10 mouse cellular contexts compared by ENCODE assay signal in genomic region chr11:60254308-60254707, GRCm38 (mm10). TPM values are rescaled to one million over a fixed set of nuclear protein-coding genes. Genes with fewer than 3 reads are reported as not detected.
DNase-seq lines count a peak whose midpoint lies in the region; ATAC-seq lines count a peak whose summit lies in the region.
"Had no signal": no experiment of that assay in that cellular context is flagged by ENCODE, and none has a peak within 500 bp of the region (broad histone marks: within the 10 kb centered on the region; RNA-seq: fewer than 3 reads in every experiment).

No protein-coding gene starts in this region.

- no peak overlapping the region for H3K4me3 ChIP-seq in heart, embryonic 10.5 days
- no peak overlapping the region for H3K4me3 ChIP-seq in neural tube, embryonic 15.5 days (replicated peaks)
- H3K4me3 ChIP-seq in limb, embryonic 10.5 days, result no peak overlapping the region

- H3K4me2 ChIP-seq in neural tube, embryonic 15.5 days, result no peak overlapping the region
- H3K4me2 ChIP-seq: liver, embryonic 11.5 days had no signal

- 62% methylated on average over 5 of the region's 5 CpGs for WGBS in heart, embryonic 10.5 days
- 75% methylated on average over 5 of the region's 5 CpGs for WGBS in neural tube, embryonic 15.5 days
- 91% methylated on average over 5 of the region's 5 CpGs for WGBS in limb, embryonic 10.5 days

- H3K36me3 ChIP-seq in heart, embryonic 10.5 days, result peaks cover 15% of the 10 kb centered on the region; the same call in 1 of the 2 replicates
- H3K36me3 ChIP-seq in neural tube, embryonic 15.5 days, result peaks cover 21% of the 10 kb centered on the region
- 0 out of 2 replicates have a peak, but pooled peaks cover 3% of the 10 kb centered on the region for H3K36me3 ChIP-seq in limb, embryonic 10.5 days

- no peak overlapping the region for H3K27ac ChIP-seq in heart, embryonic 10.5 days
- H3K27ac ChIP-seq in neural tube, embryonic 15.5 days (replicated peaks), result 0 out of 2 replicates have a peak overlapping the region, but pooled peaks have one; percentile 18
- no peak overlapping the region for H3K27ac ChIP-seq in limb, embryonic 10.5 days

- no peak overlapping the region for H3K9ac ChIP-seq in neural tube, embryonic 15.5 days (replicated peaks)

- no peaks in the 10 kb centered on the region for H3K27me3 ChIP-seq in heart, embryonic 10.5 days (ENCODE audit: insufficient read depth, poor library complexity, severe bottlenecking)
- H3K27me3 ChIP-seq in neural tube, embryonic 15.5 days (replicated peaks), result no peaks in the 10 kb centered on the region
- H3K27me3 ChIP-seq in limb, embryonic 10.5 days (ENCODE audit: low read depth, poor library complexity, severe bottlenecking), result no peaks in the 10 kb centered on the region

- peaks cover 47% of the 10 kb centered on the region for H3K4me1 ChIP-seq in heart, embryonic 10.5 days
- peaks cover 18% of the 10 kb centered on the region for H3K4me1 ChIP-seq in neural tube, embryonic 15.5 days
- peaks cover 19% of the 10 kb centered on the region for H3K4me1 ChIP-seq in limb, embryonic 10.5 days

- no peaks in the 10 kb centered on the region for H3K9me3 ChIP-seq in heart, embryonic 10.5 days
- H3K9me3 ChIP-seq in neural tube, embryonic 15.5 days (replicated peaks), result no peaks in the 10 kb centered on the region
- H3K9me3 ChIP-seq in limb, embryonic 10.5 days (replicated peaks), result no peaks in the 10 kb centered on the region

- peak; percentile 73 to 84 for DNase-seq in adrenal gland, adult (ENCODE audit: inconsistent age in 2 of 2, low spot score in 1 of 2)
- DNase-seq in adrenal gland, adult 18-20 months (ENCODE audit: low spot score in 2 of 2), result no peak
- DNase-seq in heart, adult 11 months, result peak; percentile 95
- no peak for DNase-seq in heart, embryonic 10.5 days (ENCODE audit: low spot score)
- no peak for DNase-seq in neural tube, embryonic 10.5 days (ENCODE audit: extremely low spot score, low spot score)
- DNase-seq in spleen, postnatal 10 days (ENCODE audit: low spot score in 2 of 2), result no peak
- DNase-seq in limb, embryonic 10.5 days (ENCODE audit: low spot score), result no peak
- DNase-seq: lung, postnatal 14 days had no signal

- ATAC-seq in neural tube, embryonic 15.5 days (ENCODE audit: low FRiP score), result no peak

RNA-seq across cellular contexts. Expression of gene Srebf1, which starts 31.9 kb away (rescaled TPM):
- total RNA-seq in adrenal gland, adult 18-20 months (2021), result 100 to 1,000 TPM; 141 to 185 TPM
- polyA plus RNA-seq in heart, embryonic 10.5 days (2016; fragmentation: Nextera tagmentation; extraction: Ambion mirVana), result 38.2 and 40.3 TPM in 2 replicates
- polyA plus RNA-seq in neural tube, embryonic 15.5 days (2015; fragmentation: Nextera tagmentation; extraction: Ambion mirVana), result 44.2 and 50.0 TPM in 2 replicates
- 56.2 and 56.6 TPM in 2 replicates for polyA plus RNA-seq in limb, embryonic 10.5 days (2016; fragmentation: Nextera tagmentation; extraction: Ambion mirVana)

Comparison
In these comparisons a context has a peak if more than half of its experiments do, and no peak if none do; other contexts are left out.
1. DNase-seq: peak in adrenal gland, adult (2 of 2) and heart, adult 11 months (single experiment); none in adrenal gland, adult 18-20 months (0 of 2), heart, embryonic 10.5 days (single experiment), neural tube, embryonic 10.5 days (single experiment), spleen, postnatal 10 days (0 of 2) and limb, embryonic 10.5 days (single experiment).